Mouse (Mus musculus) MEL (cell line): Measurements from ENCODE around the gene Irs2. TPM values are rescaled to one million over a fixed set of nuclear protein-coding genes. Genes with fewer than 3 reads are reported as not detected.
A peak's percentile ranks its signal among the peaks of the same experiment; 100 is the strongest.

ENCODE experiments used
- DNase-seq: peaks from one replicate; pipeline ENCODE4 v3.0.0; 2011; ENCODE audit warnings: low read depth, low spot score
- H3K27ac ChIP-seq: 2 replicates; pipeline ENCODE4 v1.5.1; 2012; ENCODE audit warnings: low read depth, mild to moderate bottlenecking, control low read depth, low read length, moderate library complexity; ENCODE audit not compliant: control insufficient read depth
- H3K27me3 ChIP-seq, 2 experiments: fragments of 150-350 bp in 1 of 2; sonication (generic) in 1 of 2; 2 replicates each; pipeline ENCODE4 v1.6.1; 2012; ENCODE audit warnings: low read length in 2 of 2, mild to moderate bottlenecking in 2 of 2, improper control_type of control experiment in 1 of 2, moderate library complexity in 1 of 2; ENCODE audit not compliant: insufficient read depth in 2 of 2, control insufficient read depth in 1 of 2
- H3K36me3 ChIP-seq, 2 experiments: 2 replicates each; pipeline ENCODE4 v1.6.1; 2012 to 2014; ENCODE audit warnings: low read length in 2 of 2, improper control_type of control experiment in 1 of 2, inconsistent platforms in 1 of 2, mild to moderate bottlenecking in 1 of 2; ENCODE audit not compliant: insufficient read depth in 2 of 2, control insufficient read depth in 1 of 2
- H3K4me1 ChIP-seq, 2 experiments: fragments of 150-350 bp in 1 of 2; sonication (generic) in 1 of 2; 2 replicates each; pipeline ENCODE4 v1.6.1; 2012; ENCODE audit warnings: low read length in 2 of 2, improper control_type of control experiment in 1 of 2, mild to moderate bottlenecking in 1 of 2; ENCODE audit not compliant: insufficient read depth in 2 of 2, control insufficient read depth in 1 of 2
- H3K4me3 ChIP-seq, 2 experiments: fragments of 150-350 bp in 1 of 2; sonication (generic) in 1 of 2; 2 replicates each; pipeline ENCODE4 v1.5.1; 2012; ENCODE audit warnings: low read depth in 2 of 2, low read length in 2 of 2, mild to moderate bottlenecking in 2 of 2, moderate library complexity in 2 of 2, control low read depth in 1 of 2, improper control_type of control experiment in 1 of 2; ENCODE audit not compliant: control insufficient read depth in 1 of 2, insufficient read depth in 1 of 2
- H3K79me2 ChIP-seq: 2 replicates; pipeline ENCODE4 v1.6.1; 2012; ENCODE audit warnings: mild to moderate bottlenecking, low read length, moderate library complexity; ENCODE audit not compliant: control insufficient read depth, poor library complexity, insufficient read depth
- H3K9ac ChIP-seq: 2 replicates; pipeline ENCODE4 v1.6.1; 2012; ENCODE audit warnings: low read depth, mild to moderate bottlenecking, control low read depth, low read length, moderate library complexity; ENCODE audit not compliant: control insufficient read depth, poor library complexity, severe bottlenecking
- H3K9me3 ChIP-seq: fragments of 150-350 bp; sonication (generic); replicated peaks from 2 replicates; pipeline ENCODE4 v1.6.1; 2012; ENCODE audit warnings: mild to moderate bottlenecking, low read length, improper control_type of control experiment, moderate library complexity; ENCODE audit not compliant: insufficient read depth
- CHD2 ChIP-seq: IDR thresholded peaks from 2 replicates; pipeline ENCODE4 v1.6.1; 2011; ENCODE audit warnings: low read length, improper control_type of control experiment
- CTCF ChIP-seq, 3 experiments: IDR thresholded peaks in 2 of 3; conservative IDR thresholded peaks in 1 of 3; 2 replicates each; pipeline ENCODE4 v1.5.1; 2011 to 2012; ENCODE audit warnings: low read length in 3 of 3, low read depth in 2 of 3, mild to moderate bottlenecking in 2 of 3, improper control_type of control experiment in 1 of 3, inconsistent platforms in 1 of 3, mixed read lengths in 1 of 3, moderate library complexity in 1 of 3; ENCODE audit not compliant: control insufficient read depth in 1 of 3, insufficient read depth in 1 of 3, poor library complexity in 1 of 3, severe bottlenecking in 1 of 3
- E2F4 ChIP-seq: IDR thresholded peaks from 2 replicates; pipeline ENCODE4 v1.6.1; 2011; ENCODE audit warnings: low read depth, low read length, improper control_type of control experiment, borderline replicate concordance
- ELF1 ChIP-seq: IDR thresholded peaks from 2 replicates; pipeline ENCODE4 v1.6.1; 2014; ENCODE audit warnings: low read depth, mild to moderate bottlenecking, inconsistent platforms, low read length, improper control_type of control experiment, moderate library complexity
- EP300 ChIP-seq, 2 experiments: IDR thresholded peaks; 2 replicates each; pipeline ENCODE4 v1.6.1; 2011; ENCODE audit warnings: improper control_type of control experiment in 2 of 2, low read length in 2 of 2, low read depth in 1 of 2, mild to moderate bottlenecking in 1 of 2
- GABPA ChIP-seq: IDR thresholded peaks from 2 replicates; pipeline ENCODE4 v1.6.1; 2012; ENCODE audit warnings: low read depth, mild to moderate bottlenecking, inconsistent platforms, low read length, improper control_type of control experiment, moderate library complexity
- GATA1 ChIP-seq: IDR thresholded peaks from 2 replicates; pipeline ENCODE4 v1.6.1; 2011; ENCODE audit warnings: low read depth, low read length, improper control_type of control experiment
- JUND ChIP-seq: IDR thresholded peaks from 2 replicates; pipeline ENCODE4 v1.6.1; 2011; ENCODE audit warnings: low read depth, mild to moderate bottlenecking, improper control_type of control experiment, low read length
- KAT2A ChIP-seq: conservative IDR thresholded peaks from 2 replicates; pipeline ENCODE4 v1.6.1; 2012; ENCODE audit warnings: low read depth, low read length, improper control_type of control experiment, inconsistent platforms
- MAFK ChIP-seq: IDR thresholded peaks from 2 replicates; pipeline ENCODE4 v1.6.1; 2011; ENCODE audit warnings: low read depth, mild to moderate bottlenecking, low read length, improper control_type of control experiment, borderline replicate concordance
- MAZ ChIP-seq: IDR thresholded peaks from 2 replicates; pipeline ENCODE4 v1.6.1; 2012; ENCODE audit warnings: low read depth, mild to moderate bottlenecking, inconsistent platforms, low read length, improper control_type of control experiment
- MXI1 ChIP-seq: IDR thresholded peaks from 2 replicates; pipeline ENCODE4 v1.6.1; 2011; ENCODE audit warnings: mild to moderate bottlenecking, low read depth, low read length, improper control_type of control experiment
- MYB ChIP-seq: IDR thresholded peaks from 2 replicates; pipeline ENCODE4 v1.6.1; 2011; ENCODE audit warnings: mild to moderate bottlenecking, low read depth, low read length, improper control_type of control experiment
- MYC ChIP-seq: IDR thresholded peaks from 2 replicates; pipeline ENCODE4 v1.6.1; 2011; ENCODE audit warnings: low read depth, mild to moderate bottlenecking, low read length, improper control_type of control experiment, moderate library complexity
- NELFE ChIP-seq: IDR thresholded peaks from 2 replicates; pipeline ENCODE4 v1.6.1; 2011; ENCODE audit warnings: low read depth, low read length, improper control_type of control experiment
- NRF1 ChIP-seq: IDR thresholded peaks from 2 replicates; pipeline ENCODE4 v1.6.1; 2014; ENCODE audit warnings: low read depth, mild to moderate bottlenecking, inconsistent platforms, low read length, improper control_type of control experiment, moderate library complexity; ENCODE audit not compliant: poor library complexity, insufficient read depth, severe bottlenecking
- POLR2AphosphoS2 ChIP-seq: IDR thresholded peaks from 2 replicates; pipeline ENCODE4 v1.6.1; 2011; ENCODE audit warnings: low read length, improper control_type of control experiment
- SMC3 ChIP-seq: IDR thresholded peaks from 2 replicates; pipeline ENCODE4 v1.6.1; 2011; ENCODE audit warnings: low read depth, low read length, improper control_type of control experiment
- TAL1 ChIP-seq: IDR thresholded peaks from 2 replicates; pipeline ENCODE4 v1.6.1; 2012; ENCODE audit warnings: mild to moderate bottlenecking, inconsistent platforms, low read length, moderate library complexity, mixed read lengths
- TBP ChIP-seq: IDR thresholded peaks from 2 replicates; pipeline ENCODE4 v1.8.0; 2011; ENCODE audit warnings: low read depth, low read length, improper control_type of control experiment
- USF1 ChIP-seq: IDR thresholded peaks from 2 replicates; pipeline ENCODE4 v1.6.1; 2014; ENCODE audit warnings: low read depth, mild to moderate bottlenecking, inconsistent platforms, low read length, improper control_type of control experiment, moderate library complexity
- USF2 ChIP-seq, 2 experiments: IDR thresholded peaks; 2 replicates each; pipeline ENCODE4 v1.6.1; 2011 to 2012; ENCODE audit warnings: improper control_type of control experiment in 2 of 2, low read length in 2 of 2, borderline replicate concordance in 1 of 2, inconsistent platforms in 1 of 2, low read depth in 1 of 2, mild to moderate bottlenecking in 1 of 2; ENCODE audit not compliant: insufficient read depth in 1 of 2
- ZKSCAN1 ChIP-seq: IDR thresholded peaks from 2 replicates; pipeline ENCODE4 v1.6.1; 2012; ENCODE audit warnings: low read depth, mild to moderate bottlenecking, inconsistent platforms, low read length, improper control_type of control experiment, moderate library complexity
- polyA plus RNA-seq, 2 experiments: library from polyadenylated mRNA; stranded (reverse) in 1 of 2; unstranded in 1 of 2; fragments of >175 nt in 1 of 2; fragments of >200 nt in 1 of 2; gene quantifications; 2 replicates each; pipeline versions ENCODE4 v1.2.1 to v1.2.4; 2012; ENCODE audit warnings: low replicate concordance in 2 of 2, low read depth in 1 of 2; ENCODE audit not compliant: insufficient read length in 2 of 2, insufficient read depth in 1 of 2, missing spikeins in 1 of 2
- total RNA-seq: library from RNA; depleted of rRNA; stranded (reverse); fragments of 300-350 nt; gene quantifications from 2 replicates; pipeline ENCODE4 v1.2.3, GENCODE M21; 2012

The Irs2 gene
- total and polyA plus RNA-seq, 3 experiments, result 16.4 to 23.1 TPM; not detected in 1

DNA sequence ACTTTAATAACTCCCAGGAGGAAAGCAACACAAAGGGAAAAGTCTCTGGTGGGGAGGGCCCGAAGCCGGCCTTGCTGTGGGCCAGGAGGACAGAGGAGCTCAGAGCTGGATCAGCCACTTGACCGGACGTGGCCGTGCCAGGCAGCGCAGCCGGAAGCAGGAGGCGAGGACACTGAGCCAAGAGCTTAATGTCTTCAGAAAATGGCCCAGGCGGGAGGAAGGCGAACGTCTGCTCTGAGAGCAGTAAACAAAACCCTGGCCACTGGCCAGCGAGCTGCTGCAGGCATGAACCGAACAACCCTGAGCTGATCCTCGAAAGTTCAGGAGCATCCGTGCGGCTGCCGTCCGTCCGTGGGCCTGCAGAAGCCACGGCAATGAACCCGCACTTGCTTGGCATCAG is 29.9 kb downstream of the Irs2 start:
- no peak overlapping the region for H3K27ac ChIP-seq
- H3K4me1 ChIP-seq, result peaks cover 2 to 14% of the 10 kb centered on the region in 2 experiments; a peak in 3 of 4 replicates
- no peak overlapping the region for H3K9ac ChIP-seq
- H3K27me3 ChIP-seq, result no peaks in the 10 kb centered on the region
- H3K9me3 ChIP-seq, result no peaks in the 10 kb centered on the region
- no peak for TF ChIP-seq USF1
- TF ChIP-seq MXI1, result no peak
- no peak for TF ChIP-seq EP300 (IDR thresholded peaks at IDR 0.05; ENCODE audit: low read depth in 1 of 2, low read length in 2 of 2)
- TF ChIP-seq NRF1, result no peak
- no peak for TF ChIP-seq MAFK
- TF ChIP-seq GATA1, result no peak
- no peak for TF ChIP-seq USF2 (IDR thresholded peaks at IDR 0.05; ENCODE audit: borderline replicate concordance in 1 of 2, insufficient read depth in 1 of 2, low read depth in 1 of 2, low read length in 2 of 2)
- TF ChIP-seq, all 39 proteins: peak for 0
- Histone ChIP-seq H3K4me3 (no peak overlapping the region), H3K36me3 (peaks cover 0 to 9% of the 10 kb centered on the region in 2 experiments; a peak in 2 of 4 replicates), H3K79me2 (no peaks in the 10 kb centered on the region)
- no peak for DNase-seq

DNA sequence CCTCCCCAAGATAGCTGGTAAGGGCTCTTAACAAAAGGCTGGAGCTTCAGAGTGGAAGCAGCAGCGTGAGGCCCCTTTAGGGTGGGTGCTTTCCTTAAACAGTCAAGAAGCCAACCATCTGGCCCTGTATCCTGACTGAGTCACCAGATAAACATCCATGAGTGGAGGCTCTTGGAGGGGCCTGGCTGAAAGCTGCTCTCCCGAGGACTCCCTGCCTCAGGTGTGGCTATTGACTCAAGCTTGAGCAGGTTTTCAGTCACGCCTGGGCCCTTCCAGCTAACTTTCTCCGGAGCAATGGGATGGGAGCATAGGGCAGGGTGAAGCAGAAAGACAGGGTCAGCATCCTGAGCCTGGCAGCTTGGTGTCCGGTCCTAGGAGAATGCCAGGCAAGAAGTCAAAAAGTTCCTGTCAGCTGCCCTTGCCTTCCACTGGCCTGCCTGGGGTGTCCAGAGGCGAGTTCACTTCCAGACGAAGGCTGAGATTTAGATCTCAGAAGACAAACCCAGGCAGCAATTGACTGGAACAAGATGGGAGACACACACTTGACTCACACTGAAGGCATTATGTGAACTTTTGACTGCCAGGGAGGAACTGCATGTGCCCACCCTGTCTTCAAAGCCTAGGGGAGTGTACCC is 30.4 kb downstream of the Irs2 start:
- Histone ChIP-seq H3K27ac (no peak overlapping the region), H3K4me1 (peaks cover 2 to 14% of the 10 kb centered on the region in 2 experiments; a peak in 3 of 4 replicates)

GRCm38 (mm10) chr8:10974659-10975058 is 33.6 kb downstream of the Irs2 start:
- Histone ChIP-seq H3K79me2 (no peaks in the 10 kb centered on the region), H3K36me3 (peaks cover 0 to 9% of the 10 kb centered on the region in 2 experiments; a peak in 2 of 4 replicates), H3K9me3 (no peaks in the 10 kb centered on the region)
- DNase-seq, result no peak
- TF ChIP-seq CTCF (IDR thresholded peaks at IDR 0.05 in 2 of 3, conservative IDR thresholded peaks at IDR 0.05 in 1 of 3; ENCODE audit: control insufficient read depth in 1 of 3, insufficient read depth in 1 of 3, low read depth in 2 of 3, low read length in 3 of 3, poor library complexity in 1 of 3, severe bottlenecking in 1 of 3) (no peak), E2F4 (no peak), POLR2AphosphoS2 (no peak), SMC3 (no peak), JUND (no peak), MYC (no peak), ELF1 (no peak), GABPA (no peak), MYB (no peak), CHD2 (no peak), TBP (no peak), MAZ (no peak), KAT2A (no peak)
- TF ChIP-seq, all 39 proteins: peak for 0
- Histone ChIP-seq H3K27me3 (no peaks in the 10 kb centered on the region), H3K27ac (no peak overlapping the region), H3K4me1 (peaks cover 2 to 17% of the 10 kb centered on the region in 2 experiments; a peak in 3 of 4 replicates), H3K4me3 (no peak overlapping the region), H3K9ac (no peak overlapping the region)

More for the DNA sequence above, 30.4 kb downstream of the Irs2 start:
- Histone ChIP-seq H3K9ac (no peak overlapping the region), H3K27me3 (no peaks in the 10 kb centered on the region), H3K79me2 (no peaks in the 10 kb centered on the region), H3K36me3 (peaks cover 0 to 9% of the 10 kb centered on the region in 2 experiments; a peak in 2 of 4 replicates), H3K9me3 (no peaks in the 10 kb centered on the region), H3K4me3 (no peak overlapping the region)
- TF ChIP-seq NELFE (no peak), GABPA (no peak), ELF1 (no peak), TAL1 (peak; percentile 42; the same call in 1 of the 2 replicates), EP300 (IDR thresholded peaks at IDR 0.05; ENCODE audit: low read depth in 1 of 2, low read length in 2 of 2) (0 out of 4 replicates have a peak, but pooled peaks of 1 of the 2 experiments have one; percentile 11), KAT2A (no peak), ZKSCAN1 (no peak), MXI1 (no peak), GATA1 (no peak)
- DNase-seq, result peak; percentile 67
